Mouse (Mus musculus): ENCODE measurements around the gene Arl4a. TPM values are rescaled to one million over a fixed set of nuclear protein-coding genes. Genes with fewer than 3 reads are reported as not detected.
A peak's percentile ranks its signal among the peaks of the same experiment; 100 is the strongest.

The Arl4a gene
- polyA plus RNA-seq, 1 experiment from 2014 or later, result 139 TPM

GRCm38 (mm10) chr12:39968109-39968508 is 69.7 kb downstream of the Arl4a start:
- no peak overlapping the region for H3K27ac ChIP-seq (replicated peaks; ENCODE audit: low read depth, low read length)
- H3K9ac ChIP-seq (replicated peaks; ENCODE audit: low read length), result no peak overlapping the region
- no peak overlapping the region for H3K4me3 ChIP-seq (replicated peaks; ENCODE audit: low read depth, low read length)
- DNase-seq, result no peak
- no peaks in the 10 kb centered on the region for H3K4me1 ChIP-seq (ENCODE audit: control insufficient read depth, insufficient read depth, low read length)
- H3K27me3 ChIP-seq (ENCODE audit: control insufficient read depth, insufficient read depth, low read length), result no peaks in the 10 kb centered on the region
- H3K9me3 ChIP-seq (ENCODE audit: control insufficient read depth, low read length), result no peaks in the 10 kb centered on the region
- no peak for ATAC-seq (ENCODE audit: low FRiP score, low TSS enrichment)
- H3K4me2 ChIP-seq (ENCODE audit: low read length), result no peak overlapping the region
- 94% methylated on average over 3 of the region's 3 CpGs for WGBS
- H3K36me3 ChIP-seq (ENCODE audit: control insufficient read depth, insufficient read depth, low read length), result no peaks in the 10 kb centered on the region

- Histone ChIP-seq H3K9ac (replicated peaks; ENCODE audit: low read length) (no peak overlapping the region), H3K4me1 (ENCODE audit: control insufficient read depth, insufficient read depth, low read length) (0 out of 2 replicates have a peak, but pooled peaks cover 11% of the 10 kb centered on the region), H3K9me3 (ENCODE audit: control insufficient read depth, low read length) (no peaks in the 10 kb centered on the region), H3K27ac (replicated peaks; ENCODE audit: low read depth, low read length) (no peak overlapping the region), H3K36me3 (ENCODE audit: control insufficient read depth, insufficient read depth, low read length) (no peaks in the 10 kb centered on the region), H3K4me3 (replicated peaks; ENCODE audit: low read depth, low read length) (no peak overlapping the region), H3K4me2 (ENCODE audit: low read length) (no peak overlapping the region), H3K27me3 (ENCODE audit: control insufficient read depth, insufficient read depth, low read length) (no peaks in the 10 kb centered on the region)
- WGBS, result 61% methylated on average over 8 of the region's 8 CpGs
- no peak for ATAC-seq (ENCODE audit: low FRiP score, low TSS enrichment)
- peak; percentile 8 for DNase-seq
Measured at GRCm38 (mm10) chr12:39959166-39959565, 78.7 kb downstream of the Arl4a start.

- H3K36me3 ChIP-seq (ENCODE audit: control insufficient read depth, insufficient read depth, low read length), result no peaks in the 10 kb centered on the region
- H3K27ac ChIP-seq (replicated peaks; ENCODE audit: low read depth, low read length), result peak overlapping the region; percentile 42; the same call in 1 of the 2 replicates
- no peak overlapping the region for H3K4me3 ChIP-seq (replicated peaks; ENCODE audit: low read depth, low read length)
- no peaks in the 10 kb centered on the region for H3K27me3 ChIP-seq (ENCODE audit: control insufficient read depth, insufficient read depth, low read length)
- WGBS, result 56% methylated on average over 8 of the region's 8 CpGs
- 0 out of 2 replicates have a peak, but pooled peaks cover 11% of the 10 kb centered on the region for H3K4me1 ChIP-seq (ENCODE audit: control insufficient read depth, insufficient read depth, low read length)
- H3K4me2 ChIP-seq (ENCODE audit: low read length), result no peak overlapping the region
- peak; percentile 81 for DNase-seq
- no peaks in the 10 kb centered on the region for H3K9me3 ChIP-seq (ENCODE audit: control insufficient read depth, low read length)
- ATAC-seq (ENCODE audit: low FRiP score, low TSS enrichment), result peak; percentile 65
- no peak overlapping the region for H3K9ac ChIP-seq (replicated peaks; ENCODE audit: low read length)
Measured at GRCm38 (mm10) chr12:39957931-39958671, 79.7 kb downstream of the Arl4a start.

- Histone ChIP-seq H3K27me3 (ENCODE audit: control insufficient read depth, insufficient read depth, low read length) (no peaks in the 10 kb centered on the region), H3K36me3 (ENCODE audit: control insufficient read depth, insufficient read depth, low read length) (no peaks in the 10 kb centered on the region), H3K9ac (replicated peaks; ENCODE audit: low read length) (peak overlapping the region; percentile 46; the same call in 1 of the 2 replicates), H3K9me3 (ENCODE audit: control insufficient read depth, low read length) (no peaks in the 10 kb centered on the region), H3K27ac (replicated peaks; ENCODE audit: low read depth, low read length) (peak overlapping the region; percentile 71), H3K4me3 (replicated peaks; ENCODE audit: low read depth, low read length) (peak overlapping the region; percentile 27), H3K4me2 (ENCODE audit: low read length) (peak overlapping the region; percentile 56), H3K4me1 (ENCODE audit: control insufficient read depth, insufficient read depth, low read length) (0 out of 2 replicates have a peak, but pooled peaks cover 11% of the 10 kb centered on the region)
- WGBS, result 3% methylated on average over 15 of the region's 15 CpGs
- DNase-seq, result peak; percentile 86
- ATAC-seq (ENCODE audit: low FRiP score, low TSS enrichment), result peak; percentile 92
Measured at GRCm38 (mm10) chr12:39956396-39956795, 81.4 kb downstream of the Arl4a start.

Other genes with a start within 250 kb of the Arl4a start
- 0.11 TPM in 1 of 2 replicates, not detected in the other for gene Scin, start 96.2 kb upstream of the Arl4a start, polyA plus RNA-seq (2014; fragmentation: Nextera tagmentation; extraction: Ambion mirVana)
- gene Lsmem1, start 161.5 kb upstream of the Arl4a start, polyA plus RNA-seq (2014; fragmentation: Nextera tagmentation; extraction: Ambion mirVana), result not detected in 2 replicates
- 186 and 201 TPM in 2 replicates for gene Ifrd1, start 210.5 kb upstream of the Arl4a start, polyA plus RNA-seq (2014; fragmentation: Nextera tagmentation; extraction: Ambion mirVana)

Data from midbrain, embryonic 14.5 days (tissue).